Mouse (Mus musculus) cerebellum, adult 18-20 months (tissue): ENCODE results near the gene 1700022I11Rik.
A peak's percentile ranks its signal among the peaks of the same experiment; 100 is the strongest.

Experiments
- DNase-seq, 2 experiments: peaks; one replicate each; pipeline ENCODE4 v3.0.0; 2021

The 1700022I11Rik gene

GRCm38 (mm10) chr4:43004951-43005350 is 35.5 kb downstream of the 1700022I11Rik start:
- no peak for DNase-seq

- peak in 1 of 2 experiments; percentile 37 for DNase-seq
Observed at GRCm38 (mm10) chr4:43005765-43006164, 36.4 kb downstream of the 1700022I11Rik start.

DNA sequence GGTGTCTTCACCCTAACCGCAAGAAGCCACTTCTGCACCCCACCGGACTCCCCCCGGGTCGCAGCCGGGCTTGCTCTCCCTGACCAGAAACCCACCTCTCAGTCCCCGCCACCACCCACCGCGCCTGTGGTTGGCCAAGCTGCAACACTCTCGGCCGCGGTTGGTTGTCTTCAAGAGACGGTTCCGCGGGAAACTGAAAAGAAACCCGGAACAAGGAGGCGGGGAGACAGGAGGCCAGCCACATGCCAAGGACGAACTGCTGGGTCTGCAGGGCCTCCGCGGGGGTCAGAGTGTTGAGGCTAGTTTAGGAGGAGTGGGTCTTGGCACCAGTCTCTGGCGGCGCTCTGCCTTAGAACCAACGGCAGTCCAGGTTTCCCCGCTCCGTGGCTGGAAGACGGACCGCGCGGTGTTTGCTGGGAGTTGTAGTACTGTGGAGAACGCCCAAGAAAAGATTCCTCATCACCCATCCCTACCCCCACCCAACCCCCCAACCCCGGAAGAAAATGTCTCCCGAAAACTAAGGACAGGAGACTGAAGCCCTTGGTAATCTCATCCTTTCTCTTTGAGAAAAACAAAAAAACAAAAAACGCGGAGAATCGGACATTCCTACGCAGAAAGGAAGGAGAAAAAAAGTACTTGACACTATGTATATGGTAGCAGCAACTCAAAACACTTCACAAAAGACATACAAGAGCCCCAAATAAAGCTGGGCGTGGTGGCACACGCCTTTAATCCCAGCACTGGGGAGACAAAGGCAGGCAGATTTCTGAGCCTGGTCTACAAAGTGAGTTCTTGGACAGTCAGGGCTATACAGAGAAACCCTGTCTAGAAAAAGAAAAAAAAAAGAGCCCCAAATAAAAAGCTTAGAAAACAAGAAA is 41.0 kb downstream of the 1700022I11Rik start, which contains the start of gene Fancg:
Fancg (minus strand) TSS at position 346 of the 878 bp plus-strand sequence.
- DNase-seq, result peak; percentile 85 to 86

DNA sequence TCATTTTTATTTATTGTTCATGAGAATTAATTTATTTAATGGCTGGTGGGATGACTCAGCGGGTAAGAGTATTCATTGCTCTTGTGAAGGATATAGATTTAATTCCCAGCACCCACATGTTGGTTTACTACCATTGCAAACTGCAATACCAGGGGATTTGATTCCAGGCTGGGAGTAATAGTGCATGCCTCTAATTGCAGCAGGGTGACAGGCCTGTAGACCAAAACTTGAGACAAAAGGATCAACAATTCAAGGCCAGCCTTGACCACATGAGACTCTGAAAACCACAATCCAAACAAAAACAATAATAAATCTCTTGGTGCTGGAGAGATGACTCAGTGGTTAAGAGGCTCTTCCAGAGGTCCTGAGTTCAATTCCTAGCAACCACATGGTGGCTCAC is 42.7 kb downstream of the 1700022I11Rik start:
- DNase-seq, result no peak

- no peak for DNase-seq
Observed at GRCm38 (mm10) chr4:43018156-43018555, 48.8 kb downstream of the 1700022I11Rik start.

DNA sequence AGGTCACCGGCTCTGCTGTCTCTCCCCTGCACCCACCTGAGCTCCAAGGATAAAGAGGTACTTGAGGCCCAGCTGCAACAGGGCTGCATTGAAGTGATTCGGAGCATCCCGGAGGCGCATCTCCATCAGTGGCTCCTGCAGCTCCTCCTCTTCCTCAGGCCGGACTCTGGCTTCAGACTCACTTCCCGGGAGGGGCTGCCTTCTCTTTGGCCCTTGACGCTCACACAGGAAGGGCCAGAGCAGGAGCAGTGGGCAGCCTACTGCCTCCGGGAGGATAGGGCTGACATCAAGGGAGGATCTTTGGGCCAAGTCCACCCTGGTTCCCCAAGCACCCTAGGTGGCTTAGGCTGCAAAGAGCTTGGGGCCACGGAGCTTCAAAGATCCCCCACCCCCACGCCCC is 49.8 kb downstream of the 1700022I11Rik start:
- DNase-seq, result no peak

DNA sequence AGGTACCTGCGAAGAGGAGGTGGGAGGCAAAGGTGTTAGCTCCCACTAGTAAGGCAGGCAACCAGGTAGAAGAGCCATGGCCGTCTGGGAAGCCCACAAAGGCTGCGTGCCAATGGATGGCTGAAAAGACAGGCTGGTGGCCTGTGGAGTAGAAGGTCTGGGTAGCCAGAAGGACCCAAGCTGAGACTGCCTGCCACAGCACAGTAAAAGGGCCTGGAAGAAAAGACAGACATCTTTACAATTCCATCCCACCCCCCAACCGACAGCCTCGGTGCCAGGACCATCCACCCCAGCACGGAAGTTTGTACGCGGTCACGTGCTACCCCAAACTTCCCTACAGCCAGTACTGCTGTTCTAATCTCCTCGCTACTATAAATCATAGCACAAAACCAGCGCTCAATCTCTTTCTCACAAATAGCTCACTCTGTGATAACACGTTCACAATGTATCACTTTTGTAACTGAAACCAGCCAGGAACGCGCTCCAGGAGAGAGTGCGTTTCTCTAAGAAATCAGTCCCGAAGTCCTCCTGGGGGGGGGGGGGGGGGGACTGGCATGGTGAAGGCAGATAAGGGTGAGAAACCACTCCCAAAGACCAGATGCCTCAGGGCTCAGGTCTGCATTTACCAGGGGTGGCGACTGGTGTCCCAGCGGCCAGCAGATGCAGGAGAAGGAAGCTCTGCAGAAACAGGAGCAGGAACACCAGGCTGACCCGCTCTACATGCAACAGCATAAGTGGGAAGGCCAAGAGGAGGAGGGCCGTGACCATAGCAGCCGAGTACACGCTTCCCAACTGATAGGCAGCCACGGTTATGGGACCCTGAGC is 50.4 kb downstream of the 1700022I11Rik start:
- no peak for DNase-seq

DNA sequence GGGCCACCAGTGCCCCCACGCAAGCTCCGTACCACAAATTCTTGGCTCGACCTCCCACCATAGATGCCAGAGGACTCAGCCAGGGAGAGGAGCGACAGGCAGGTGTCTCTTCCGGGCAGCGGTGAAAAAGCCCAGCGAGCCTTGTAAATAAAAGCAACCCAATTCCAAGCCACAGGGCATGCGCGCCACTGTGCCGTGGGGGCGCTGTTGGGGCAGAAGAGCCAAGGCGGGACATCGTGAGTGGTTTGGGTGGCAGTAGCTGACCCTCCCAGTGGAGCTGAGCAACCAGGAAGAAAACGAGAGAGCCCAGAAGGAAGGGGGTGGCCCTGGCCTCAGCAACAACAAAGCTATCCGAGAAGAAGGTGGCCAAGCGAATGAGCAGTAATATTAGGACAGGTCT is 51.5 kb downstream of the 1700022I11Rik start:
- DNase-seq, result no peak

DNA sequence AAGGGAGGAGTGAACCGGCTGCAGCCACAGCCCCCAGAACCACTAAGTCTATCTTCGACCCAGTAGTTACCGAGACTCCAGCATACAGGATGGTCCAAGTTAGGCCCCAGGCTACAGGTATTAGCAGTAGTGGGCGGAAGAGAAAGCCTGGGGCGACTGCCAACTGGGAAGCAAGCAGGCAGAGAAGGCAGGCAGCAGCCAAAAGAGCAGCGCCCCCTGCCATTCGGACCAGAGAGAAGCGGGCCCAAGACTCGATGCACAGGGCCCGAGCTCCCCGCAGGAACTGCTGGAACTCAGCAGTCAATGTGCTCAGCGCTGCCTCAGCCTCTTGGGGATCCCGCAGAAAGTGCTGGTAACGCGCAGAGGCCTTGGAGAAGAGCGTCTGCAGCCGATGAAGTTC is 51.9 kb downstream of the 1700022I11Rik start:
- peak in 1 of 2 experiments; percentile 44 for DNase-seq

DNA sequence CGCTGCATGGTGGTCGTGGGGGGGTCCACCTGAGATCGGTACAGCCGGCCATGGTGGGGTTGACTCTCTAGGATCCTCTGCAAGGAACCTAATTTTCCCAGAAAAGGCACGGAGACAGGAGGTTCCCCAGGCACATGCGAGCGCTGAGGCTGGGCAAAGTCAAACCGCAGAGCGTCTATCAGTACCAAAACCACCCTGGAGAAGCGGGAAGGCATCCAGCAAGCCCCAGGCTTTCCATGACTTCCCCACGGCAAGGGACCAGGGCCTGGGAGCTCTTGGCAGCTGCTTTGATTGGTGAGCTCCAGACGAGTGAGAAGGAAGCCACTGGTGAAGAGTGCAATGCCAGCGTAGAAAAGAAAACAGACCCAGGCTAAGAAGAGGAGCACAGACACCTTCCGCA is 55.3 kb downstream of the 1700022I11Rik start:
- no peak for DNase-seq

DNA sequence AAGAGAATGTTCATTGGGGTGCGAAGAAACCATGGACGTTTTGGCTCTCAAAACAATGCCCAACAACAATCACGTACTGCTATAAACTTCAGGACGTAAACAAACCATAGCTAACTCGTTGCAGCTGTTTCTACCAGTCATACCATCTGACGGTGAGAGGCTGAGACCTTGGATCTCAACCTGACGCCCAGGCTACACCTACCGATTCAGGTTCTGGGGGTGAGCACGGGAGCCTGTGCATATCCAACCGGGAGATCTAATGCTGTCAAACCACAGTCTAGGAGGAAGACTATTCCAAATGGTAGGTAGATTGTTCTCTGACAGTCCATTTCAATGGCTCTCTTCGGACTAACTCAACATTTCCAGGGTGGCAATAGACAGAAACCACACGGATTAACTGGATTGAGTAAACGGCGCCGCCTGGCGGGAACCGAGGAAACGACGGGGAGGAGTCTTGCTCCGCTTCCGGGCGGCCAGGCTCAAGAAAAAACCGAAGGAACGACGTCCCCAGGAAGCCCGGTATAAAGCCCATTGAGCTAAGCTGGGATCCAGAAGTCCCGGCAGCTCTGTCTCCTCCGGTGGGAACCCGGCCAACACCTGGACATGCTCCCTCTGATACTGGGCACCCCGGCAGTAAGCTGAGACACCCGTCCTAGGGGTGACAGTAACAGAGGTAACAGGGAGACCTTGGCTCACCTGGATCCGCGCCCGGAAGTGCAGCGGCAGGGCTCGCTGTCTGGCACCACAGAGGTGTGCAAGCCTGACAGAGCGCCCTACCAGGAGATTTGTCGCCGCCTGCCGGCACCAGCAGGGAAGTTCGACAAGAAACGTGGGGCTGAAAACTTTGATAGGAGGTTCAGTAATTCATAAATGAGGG is 55.9 kb downstream of the 1700022I11Rik start, which contains the start of gene Pigo:
Pigo (minus strand) TSS at position 736 of the 877 bp plus-strand sequence.
- DNase-seq, result peak; percentile 95 to 98

GRCm38 (mm10) chr4:43029121-43029520 is 59.7 kb downstream of the 1700022I11Rik start:
- DNase-seq, result no peak

GRCm38 (mm10) chr4:43029749-43030148 is 60.3 kb downstream of the 1700022I11Rik start:
- DNase-seq, result no peak

GRCm38 (mm10) chr4:43030352-43030751 is 60.9 kb downstream of the 1700022I11Rik start:
- no peak for DNase-seq

- no peak for DNase-seq
Observed at GRCm38 (mm10) chr4:43030780-43031230, 61.4 kb downstream of the 1700022I11Rik start.

DNA sequence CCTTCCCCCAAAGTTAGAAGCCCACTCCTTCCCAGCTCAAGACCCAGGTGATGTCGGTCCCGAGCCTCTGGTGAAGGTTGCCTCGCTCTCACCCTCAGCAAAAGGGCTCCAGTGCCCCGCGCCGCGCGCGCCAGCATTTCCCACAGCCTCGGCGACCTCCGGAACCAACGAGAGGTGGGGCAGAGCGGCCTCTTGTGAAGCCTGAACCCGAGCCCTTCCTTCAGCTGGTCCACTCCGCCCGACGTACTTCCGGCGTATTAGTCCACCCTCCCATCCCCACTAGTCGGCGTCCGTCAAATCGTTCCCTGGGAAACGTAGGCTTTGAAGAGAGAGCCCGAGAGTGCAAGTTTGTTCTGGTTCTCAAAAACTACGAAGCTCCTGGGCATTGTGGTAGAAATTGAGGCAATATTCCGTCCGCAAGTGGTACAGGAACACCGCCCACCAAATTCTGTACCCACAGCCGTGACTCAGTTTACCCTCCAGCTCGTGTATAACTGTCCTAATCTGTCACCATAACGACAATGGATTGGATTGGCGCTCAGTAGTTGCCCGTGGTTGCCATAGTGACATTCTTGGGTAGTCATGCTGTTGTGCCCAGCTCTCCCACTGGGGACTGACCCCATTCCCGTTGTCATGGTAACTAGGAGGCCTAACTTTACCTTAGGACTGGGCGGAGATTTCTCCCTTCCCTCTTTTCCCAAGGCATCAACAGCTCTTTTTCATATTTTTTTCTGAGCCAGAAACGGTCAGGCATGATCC is 62.0 kb downstream of the 1700022I11Rik start, which contains the start of gene Stoml2:
Stoml2 (minus strand) TSS at position 474 of the 759 bp plus-strand sequence.
- peak; percentile 94 to 96 for DNase-seq

DNA sequence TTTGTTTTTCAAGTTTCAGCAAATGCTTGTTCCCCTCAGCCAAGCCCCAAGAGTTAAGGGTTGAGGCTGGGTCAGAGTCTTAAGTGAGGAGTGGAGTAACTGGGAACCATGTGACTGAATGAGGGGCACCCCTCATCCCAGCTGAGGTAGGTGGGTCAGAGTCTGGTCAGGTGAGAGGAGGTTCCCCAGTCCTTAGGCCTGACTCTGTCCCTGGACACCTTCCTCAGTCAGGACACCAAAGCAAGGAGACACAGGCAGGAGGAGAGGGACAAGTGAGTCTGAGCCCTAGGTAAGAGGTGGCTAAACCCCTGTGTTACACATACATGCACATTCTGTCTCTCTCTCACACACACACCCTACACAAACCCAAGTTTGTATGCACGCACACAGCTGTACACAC is 63.1 kb downstream of the 1700022I11Rik start:
- no peak for DNase-seq
